Mouse (Mus musculus) right cerebral cortex, postnatal 10 days (tissue): ENCODE data around the gene Sf3a2.

ENCODE experiments used
- DNase-seq, 2 experiments: peaks; one replicate each; pipeline ENCODE4 v3.0.0; 2021; ENCODE audit warnings: low spot score in 2 of 2

Gene Sf3a2

GRCm38 (mm10) chr10:80845055-80845693, 47.2 kb downstream of the Sf3a2 start:
- no peak for DNase-seq

GRCm38 (mm10) chr10:80845732-80846131, 47.7 kb downstream of the Sf3a2 start:
- DNase-seq, result no peak

GRCm38 (mm10) chr10:80848571-80848970, 50.6 kb downstream of the Sf3a2 start:
- DNase-seq, result peak in 1 of 2 experiments; percentile 55
